Mouse (Mus musculus) ES-Bruce4 (cell line): ENCODE measurements around the gene Uhmk1. TPM values are rescaled to one million over a fixed set of nuclear protein-coding genes. Genes with fewer than 3 reads are reported as not detected.

Experiments
- H3K27ac ChIP-seq: 2 replicates; pipeline ENCODE4 v1.5.1; 2012; ENCODE audit warnings: low read length, inconsistent platforms; ENCODE audit not compliant: insufficient read depth
- H3K27me3 ChIP-seq: 2 replicates; pipeline ENCODE4 v1.6.1; 2012; ENCODE audit warnings: mild to moderate bottlenecking, low read length, inconsistent platforms; ENCODE audit not compliant: control insufficient read depth, poor library complexity, insufficient read depth, severe bottlenecking
- H3K36me3 ChIP-seq: 2 replicates; pipeline ENCODE4 v1.6.1; 2012; ENCODE audit warnings: inconsistent platforms, mild to moderate bottlenecking, low read length, moderate library complexity; ENCODE audit not compliant: control insufficient read depth, poor library complexity, insufficient read depth, severe bottlenecking
- H3K4me1 ChIP-seq: one replicate; pipeline ENCODE4 v1.8.1; 2011; ENCODE audit warnings: low read length; ENCODE audit not compliant: control insufficient read depth, insufficient read depth
- H3K4me3 ChIP-seq: 2 replicates; pipeline ENCODE4 v1.5.1; 2011; ENCODE audit warnings: low read depth, mild to moderate bottlenecking, low read length
- H3K9ac ChIP-seq: 2 replicates; pipeline ENCODE4 v1.6.1; 2012; ENCODE audit warnings: low read depth, mild to moderate bottlenecking, inconsistent platforms; ENCODE audit not compliant: poor library complexity, severe bottlenecking
- H3K9me3 ChIP-seq: replicated peaks from 2 replicates; pipeline ENCODE4 v1.6.1; 2012; ENCODE audit warnings: mild to moderate bottlenecking, low read length, inconsistent platforms; ENCODE audit not compliant: control insufficient read depth, poor library complexity, insufficient read depth, severe bottlenecking
- CTCF ChIP-seq: IDR thresholded peaks from one replicate; pipeline ENCODE4 v1.8.1; 2011; ENCODE audit warnings: low read depth, low read length
- EP300 ChIP-seq: IDR thresholded peaks from 2 replicates; pipeline ENCODE4 v1.6.1; 2011; ENCODE audit warnings: low read depth, low read length; ENCODE audit not compliant: insufficient read depth
- POLR2A ChIP-seq: IDR thresholded peaks from one replicate; pipeline ENCODE4 v1.8.1; 2011; ENCODE audit warnings: low read length; ENCODE audit not compliant: insufficient read depth
- polyA plus RNA-seq: library from polyadenylated mRNA; stranded (reverse); fragments of >200 nt; gene quantifications from 2 replicates; pipeline ENCODE4 v1.2.4, GENCODE M21; 2011; ENCODE audit warnings: low read depth; ENCODE audit not compliant: missing spikeins, insufficient read depth, insufficient read length

The Uhmk1 gene
- polyA plus RNA-seq, 1 experiment = 28.6 TPM

DNA sequence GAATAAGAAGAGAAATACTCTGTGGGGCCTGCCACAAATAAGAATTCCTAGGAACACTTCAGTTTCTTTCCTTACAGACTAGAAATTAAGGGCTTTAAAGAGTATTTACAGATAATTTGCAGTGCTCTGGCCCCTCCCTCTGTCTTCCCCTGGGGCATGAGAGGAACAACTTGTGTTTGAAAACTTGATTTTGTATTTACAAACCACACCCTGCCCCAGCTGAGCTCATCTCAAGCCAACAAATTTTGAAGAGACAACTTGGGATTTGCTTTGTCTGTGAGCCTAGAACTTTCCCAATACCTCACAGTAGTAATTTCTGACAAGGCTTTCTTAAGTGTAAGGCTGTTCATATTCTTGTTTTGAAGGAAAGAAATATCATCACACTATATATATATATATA, 32.5 kb downstream of the Uhmk1 start:
- no peaks in the 10 kb centered on the region for H3K4me1 ChIP-seq
- H3K36me3 ChIP-seq = no peaks in the 10 kb centered on the region
- no peaks in the 10 kb centered on the region for H3K27me3 ChIP-seq
- H3K9ac ChIP-seq = no peak overlapping the region
- H3K9me3 ChIP-seq = no peaks in the 10 kb centered on the region
- H3K27ac ChIP-seq = no peak overlapping the region
- TF ChIP-seq POLR2A (no peak), CTCF (no peak), EP300 (no peak)
- H3K4me3 ChIP-seq = no peak overlapping the region

DNA sequence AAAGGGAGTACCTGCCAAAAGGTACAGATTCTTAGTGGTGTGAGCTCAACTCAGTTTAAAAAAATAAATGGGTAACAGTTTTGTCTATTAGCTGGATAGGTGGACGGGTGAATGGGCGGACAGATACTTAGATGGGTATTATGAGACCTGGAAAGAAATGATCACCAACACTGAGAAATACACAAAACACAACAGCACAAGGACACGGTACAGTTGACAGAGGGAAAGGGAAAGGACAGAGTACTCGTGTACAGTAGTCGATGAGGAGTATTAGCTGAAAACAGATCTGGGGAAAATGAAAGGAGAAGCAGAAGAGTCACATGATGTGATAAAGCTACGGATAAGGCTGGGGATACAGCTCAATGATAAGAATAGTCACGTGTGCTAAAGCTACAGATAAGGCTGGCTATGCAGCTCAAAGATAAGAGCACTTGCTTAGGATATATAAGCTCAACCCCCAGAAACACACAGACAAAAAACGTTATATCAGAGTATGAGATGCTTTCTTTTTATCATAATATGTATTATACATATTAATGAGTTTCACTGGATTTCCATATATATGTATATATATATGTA, 38.4 kb downstream of the Uhmk1 start:
- Histone ChIP-seq H3K9ac (no peak overlapping the region), H3K36me3 (no peaks in the 10 kb centered on the region), H3K9me3 (no peaks in the 10 kb centered on the region), H3K27me3 (no peaks in the 10 kb centered on the region), H3K4me3 (no peak overlapping the region), H3K27ac (no peak overlapping the region), H3K4me1 (peaks cover 1% of the 10 kb centered on the region)
- no peak for TF ChIP-seq POLR2A
- TF ChIP-seq CTCF = no peak
- no peak for TF ChIP-seq EP300

DNA sequence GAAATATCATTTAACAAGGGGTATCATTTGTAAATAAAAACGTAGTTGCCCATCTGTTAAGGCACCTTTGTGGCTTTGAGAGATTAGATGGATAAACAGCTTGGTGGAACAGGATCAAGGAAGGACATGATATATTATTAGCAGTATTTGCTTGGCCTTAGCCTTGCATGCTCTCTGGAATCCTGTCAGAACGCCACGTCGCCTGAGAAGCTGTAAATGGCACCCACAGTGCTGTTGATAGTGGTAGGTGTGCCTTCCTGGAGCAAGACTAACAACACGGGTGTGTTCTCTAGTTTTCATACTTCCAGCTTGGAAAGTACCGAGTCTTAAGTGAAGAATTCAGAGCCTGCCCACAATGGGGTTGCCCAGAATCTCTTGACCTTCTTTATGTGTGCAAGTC, 39.3 kb downstream of the Uhmk1 start:
- Histone ChIP-seq H3K4me3 (no peak overlapping the region), H3K27ac (no peak overlapping the region)
- TF ChIP-seq POLR2A = no peak
- TF ChIP-seq CTCF = no peak
- TF ChIP-seq EP300 = no peak

DNA sequence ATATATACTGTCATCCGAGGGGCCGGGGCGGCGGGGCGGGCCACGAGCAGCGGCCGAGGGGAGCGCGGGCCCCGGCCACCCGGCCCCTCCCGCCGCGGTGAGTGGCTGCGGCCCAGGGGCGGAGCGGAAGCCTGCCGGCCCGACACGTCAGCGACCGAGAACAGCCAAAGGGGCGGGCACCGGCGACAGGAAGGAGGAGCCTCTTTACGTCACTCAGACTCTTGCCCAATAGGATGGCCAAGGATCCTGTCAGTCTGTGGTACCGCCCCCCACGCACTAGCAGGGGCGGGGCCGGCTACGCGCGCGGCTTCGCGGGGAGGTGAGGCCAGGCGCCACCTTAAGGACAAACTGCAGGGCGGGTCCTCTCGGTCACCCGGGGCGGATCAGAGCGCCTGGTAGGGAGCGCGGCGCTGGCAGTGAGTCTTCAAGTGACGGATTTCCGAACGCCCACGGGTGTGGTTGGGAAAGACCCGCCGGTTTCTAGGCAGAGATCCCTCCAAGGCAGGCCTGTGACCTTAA, 40.3 kb downstream of the Uhmk1 start, which contains the start of gene Uap1:
Uap1 (minus strand) TSS at position 144 of the 519 bp plus-strand sequence.
- Histone ChIP-seq H3K4me1 (peaks cover 1% of the 10 kb centered on the region), H3K4me3 (peak within 1 kb of the TSS; percentile 98), H3K9ac (peak within 1 kb of the TSS; percentile 71), H3K9me3 (no peaks in the 10 kb centered on the region), H3K27ac (0 out of 2 replicates have a peak within 1 kb of the TSS, but pooled peaks have one; percentile 12), H3K36me3 (no peaks in the 10 kb centered on the region), H3K27me3 (no peaks in the 10 kb centered on the region)
- TF ChIP-seq POLR2A (no peak), CTCF (peak; percentile 17)

More for the DNA sequence above, 39.3 kb downstream of the Uhmk1 start:
- Histone ChIP-seq H3K36me3 (no peaks in the 10 kb centered on the region), H3K9ac (no peak overlapping the region), H3K4me1 (peaks cover 1% of the 10 kb centered on the region), H3K27me3 (no peaks in the 10 kb centered on the region), H3K9me3 (no peaks in the 10 kb centered on the region)

DNA sequence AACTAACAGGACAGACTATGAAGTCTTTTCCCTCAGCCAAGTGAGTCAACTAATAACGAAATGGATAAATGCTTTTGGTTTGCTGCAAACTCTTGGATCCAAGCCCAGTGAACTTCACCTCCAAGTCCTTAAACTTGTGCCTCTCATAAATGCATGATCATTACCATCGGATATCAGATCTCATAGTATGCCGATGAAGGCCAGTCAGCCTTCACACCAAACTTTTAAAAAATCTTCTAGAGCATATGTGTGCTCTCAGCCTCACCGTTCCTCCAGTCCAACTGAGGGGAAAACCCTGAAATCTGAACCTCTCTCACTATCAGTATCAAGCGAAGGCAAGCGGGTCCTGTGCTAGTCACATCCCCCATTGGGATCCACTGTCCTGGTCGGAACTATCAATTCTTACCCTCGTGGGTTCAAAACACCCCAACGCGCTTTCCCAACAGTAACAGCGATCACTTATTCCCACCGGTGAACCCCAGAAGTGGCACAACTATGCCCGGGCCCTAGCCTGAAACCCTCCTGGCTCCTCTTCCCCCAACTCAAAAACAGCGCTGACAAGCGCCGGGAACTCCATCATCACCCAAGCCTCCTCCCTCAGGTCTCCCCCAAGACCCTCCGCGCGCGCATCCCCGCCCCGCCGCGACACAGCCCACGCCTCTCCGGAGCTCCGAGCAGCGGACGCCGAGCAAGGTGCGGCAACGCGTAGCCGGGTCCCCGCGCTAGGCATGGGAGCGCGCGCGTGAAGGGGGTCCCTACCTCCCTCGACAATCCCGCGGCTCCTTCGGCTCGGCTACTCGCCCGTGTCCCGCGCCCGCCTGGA, 41.0 kb downstream of the Uhmk1 start:
- Histone ChIP-seq H3K9ac (peak overlapping the region; percentile 71), H3K9me3 (no peaks in the 10 kb centered on the region)
- TF ChIP-seq EP300 (no peak), POLR2A (no peak), CTCF (no peak)

DNA sequence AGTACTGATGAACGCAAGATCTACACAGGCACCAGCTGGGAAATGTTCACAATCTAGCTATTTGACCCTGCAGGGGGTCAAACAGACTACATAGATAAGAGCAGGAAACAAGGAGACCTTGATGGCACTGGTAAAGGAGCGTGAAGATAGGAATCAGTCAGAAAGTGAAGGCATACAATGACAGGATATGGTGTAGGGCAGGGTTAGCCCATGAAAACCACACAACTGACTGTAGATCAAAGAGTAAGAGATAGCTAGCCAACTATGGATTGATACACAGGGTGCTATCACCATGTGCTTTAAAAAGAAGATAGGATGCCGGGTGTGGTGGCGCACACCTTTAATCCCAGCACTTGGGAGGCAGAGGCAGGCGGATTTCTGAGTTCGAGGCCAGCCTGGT, 47.4 kb downstream of the Uhmk1 start:
- H3K4me1 ChIP-seq = no peaks in the 10 kb centered on the region
- H3K27me3 ChIP-seq = no peaks in the 10 kb centered on the region
- no peak overlapping the region for H3K9ac ChIP-seq
- H3K9me3 ChIP-seq = no peaks in the 10 kb centered on the region
- no peak for TF ChIP-seq EP300
- no peak overlapping the region for H3K4me3 ChIP-seq
- H3K36me3 ChIP-seq = peaks cover 5% of the 10 kb centered on the region; the same call in 1 of the 2 replicates
- H3K27ac ChIP-seq = no peak overlapping the region

More for the DNA sequence above, 41.0 kb downstream of the Uhmk1 start:
- no peaks in the 10 kb centered on the region for H3K36me3 ChIP-seq
- no peak overlapping the region for H3K27ac ChIP-seq
- no peaks in the 10 kb centered on the region for H3K27me3 ChIP-seq
- peak overlapping the region; percentile 98 for H3K4me3 ChIP-seq
- H3K4me1 ChIP-seq = peaks cover 1% of the 10 kb centered on the region
